Mouse (Mus musculus) B cell, adult 62 days (primary cell): Measurements from ENCODE around the gene Olfr391-ps. TPM values are rescaled to one million over a fixed set of nuclear protein-coding genes. Genes with fewer than 3 reads are reported as not detected.

Source experiments
- total RNA-seq: library from RNA; stranded (reverse); gene quantifications from 4 replicates; pipeline ENCODE4 v1.2.4, GENCODE M21; 2023

The Olfr391-ps gene
- not detected in 4 replicates for total RNA-seq

GRCm38 (mm10) chr11:73802952-73803351 is at the start of gene Olfr391-ps:
Gene Olfr391-ps, minus strand, starts transcription at chr11:73803052.

GRCm38 (mm10) chr11:73851354-73851753 is 48.5 kb upstream of the Olfr391-ps start, which contains the start of gene Olfr393:
Gene Olfr393, minus strand, starts transcription at chr11:73851454.

GRCm38 (mm10) chr11:73816949-73817348 is 14.1 kb upstream of the Olfr391-ps start, which contains the start of gene Olfr392:
Gene Olfr392, minus strand, starts transcription at chr11:73817049.

DNA sequence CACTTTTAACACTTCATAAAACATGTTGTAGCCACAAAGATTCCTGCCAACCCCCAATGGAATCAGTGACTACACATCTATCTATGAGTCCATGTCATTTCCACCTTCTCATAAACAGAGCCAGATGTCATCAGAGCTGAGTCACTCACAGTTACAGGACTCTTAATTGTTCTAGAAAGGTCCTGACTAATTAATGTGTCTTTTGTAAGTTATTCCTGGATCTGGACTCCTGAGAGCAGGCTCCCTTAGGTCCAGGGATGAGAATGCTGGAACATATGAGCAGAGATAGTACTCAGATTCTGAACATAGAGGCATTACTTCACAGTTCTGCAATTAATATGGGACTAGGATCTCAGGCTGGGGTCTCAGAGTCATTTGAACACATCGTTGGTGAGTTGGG is 20.2 kb downstream of the Olfr391-ps start, which contains the start of gene Olfr390:
Gene Olfr390 (plus strand): TSS at position 301 of the 400 bp plus-strand sequence.

GRCm38 (mm10) chr11:73780613-73781012 is 22.2 kb downstream of the Olfr391-ps start, which contains the start of gene Olfr389:
Gene Olfr389, minus strand, starts transcription at chr11:73780713.

Other genes with a start within 250 kb of the Olfr391-ps start
- not detected in 4 replicates for gene Olfr385, start 210.0 kb downstream of the Olfr391-ps start, total RNA-seq
- not detected in 4 replicates for gene Olfr384, start 204.5 kb downstream of the Olfr391-ps start, total RNA-seq
- gene Zfp735, start 114.3 kb downstream of the Olfr391-ps start, total RNA-seq, result not detected in 4 replicates
- not detected in 4 replicates for gene Olfr389, start 22.3 kb downstream of the Olfr391-ps start, total RNA-seq
- not detected in 4 replicates for gene Olfr390, start 20.1 kb downstream of the Olfr391-ps start, total RNA-seq
- not detected in 4 replicates for gene Olfr392, start 14.0 kb upstream of the Olfr391-ps start, total RNA-seq
- not detected in 4 replicates for gene Olfr393, start 48.4 kb upstream of the Olfr391-ps start, total RNA-seq
- not detected in 4 replicates for gene Olfr394, start 87.7 kb upstream of the Olfr391-ps start, total RNA-seq
- gene Olfr395, start 106.2 kb upstream of the Olfr391-ps start, total RNA-seq, result not detected in 4 replicates
- gene Olfr23, start 133.6 kb upstream of the Olfr391-ps start, total RNA-seq, result not detected in 4 replicates
- gene Olfr397, start 157.8 kb upstream of the Olfr391-ps start, total RNA-seq, result not detected in 4 replicates
- not detected in 4 replicates for gene Olfr398, start 187.4 kb upstream of the Olfr391-ps start, total RNA-seq